Comparison of ENCODE assay signal across 9 mouse cellular contexts in genomic region chr13:110643198-110643896, GRCm38 (mm10).
DNase-seq lines count a peak whose midpoint lies in the region; ATAC-seq and TF ChIP-seq lines count a peak whose summit lies in the region.
"Had no signal": no experiment of that assay in that cellular context is flagged by ENCODE, and none has a peak within 500 bp of the region (broad histone marks: within the 10 kb centered on the region; RNA-seq: fewer than 3 reads in every experiment).

No protein-coding gene starts in this region.

- H3K4me3 ChIP-seq in gastrocnemius, adult 2 months = peak overlapping the region; percentile 63
- H3K4me3 ChIP-seq in embryonic facial prominence, embryonic 14.5 days (ENCODE audit: low read depth, low read length) = no peak overlapping the region
- no peak overlapping the region for H3K4me3 ChIP-seq in lung, embryonic 15.5 days
- H3K4me3 ChIP-seq: megakaryocyte, embryonic 14.5 days had no signal

- peak; percentile 34 for DNase-seq in gastrocnemius, adult 2 months
- no peak for DNase-seq in gastrocnemius, postnatal 36 days
- DNase-seq in Muller cell, postnatal 12 days (ENCODE audit: inconsistent ontology term) = peak; percentile 70
- DNase-seq in embryonic facial prominence, embryonic 14.5 days (ENCODE audit: low spot score) = peak; percentile 80
- peak; percentile 31 to 44 for DNase-seq in heart, postnatal 36 days
- DNase-seq in spleen, postnatal 10 days (ENCODE audit: low spot score in 2 of 2) = no peak
- no peak for DNase-seq in urinary bladder, adult 2 months (ENCODE audit: low spot score)

- no peaks in the 10 kb centered on the region for H3K36me3 ChIP-seq in embryonic facial prominence, embryonic 14.5 days (ENCODE audit: control insufficient read depth, insufficient read depth, low read length)
- H3K36me3 ChIP-seq in lung, embryonic 15.5 days = no peaks in the 10 kb centered on the region

- peak overlapping the region; percentile 77 for H3K27ac ChIP-seq in gastrocnemius, adult 2 months
- no peak overlapping the region for H3K27ac ChIP-seq in embryonic facial prominence, embryonic 14.5 days (replicated peaks; ENCODE audit: low read depth, low read length)
- peak overlapping the region; percentile 77 for H3K27ac ChIP-seq in lung, embryonic 15.5 days

- H3K9me3 ChIP-seq in embryonic facial prominence, embryonic 14.5 days (ENCODE audit: control insufficient read depth, low read length) = no peaks in the 10 kb centered on the region
- no peaks in the 10 kb centered on the region for H3K9me3 ChIP-seq in lung, embryonic 15.5 days
- H3K9me3 ChIP-seq: megakaryocyte, embryonic 14.5 days had no signal

- no peaks in the 10 kb centered on the region for H3K27me3 ChIP-seq in embryonic facial prominence, embryonic 14.5 days (replicated peaks; ENCODE audit: control insufficient read depth, insufficient read depth, low read length)
- H3K27me3 ChIP-seq in lung, embryonic 15.5 days = no peaks in the 10 kb centered on the region

- H3K4me2 ChIP-seq in embryonic facial prominence, embryonic 14.5 days (ENCODE audit: low read depth, low read length) = peak overlapping the region; percentile 29
- peak overlapping the region; percentile 39 for H3K4me2 ChIP-seq in lung, embryonic 15.5 days

- intact Hi-C loops in gastrocnemius, adult 2 months (cut with DNase I) = loop anchor here (10.0 kb wide), 1 partner anchor 321 kb away; no protein-coding TSS in a partner anchor
- intact Hi-C loops in gastrocnemius, postnatal 36 days (cut with DNase I) = no loop called here
- intact Hi-C loops in heart, postnatal 36 days (cut with DNase I) = no loop called here

- TF ChIP-seq CTCF in gastrocnemius, adult 2 months (IDR thresholded peaks at IDR 0.05) = no peak

- 52% methylated on average over 11 of the region's 11 CpGs for WGBS in embryonic facial prominence, embryonic 14.5 days
- 9% methylated on average over 11 of the region's 11 CpGs for WGBS in lung, embryonic 15.5 days

- H3K9ac ChIP-seq in embryonic facial prominence, embryonic 14.5 days (ENCODE audit: low read depth, low read length) = no peak overlapping the region
- no peak overlapping the region for H3K9ac ChIP-seq in lung, embryonic 15.5 days

- 0 out of 2 replicates have a peak, but pooled peaks have one; percentile 18 for ATAC-seq in embryonic facial prominence, embryonic 14.5 days (ENCODE audit: low read depth)
- peak; percentile 82 for ATAC-seq in lung, embryonic 15.5 days (ENCODE audit: borderline replicate concordance, extremely low read depth, low FRiP score, low TSS enrichment)

- no peaks in the 10 kb centered on the region for H3K4me1 ChIP-seq in embryonic facial prominence, embryonic 14.5 days (ENCODE audit: control insufficient read depth, insufficient read depth, low read length)
- peaks cover 18% of the 10 kb centered on the region for H3K4me1 ChIP-seq in lung, embryonic 15.5 days
- H3K4me1 ChIP-seq: megakaryocyte, embryonic 14.5 days had no signal

Comparison
In these comparisons a context has a peak if more than half of its experiments do, and no peak if none do; other contexts are left out.
1. DNase-seq: peak in gastrocnemius, adult 2 months (single experiment), Muller cell, postnatal 12 days (single experiment), embryonic facial prominence, embryonic 14.5 days (single experiment) and heart, postnatal 36 days (2 of 2); none in gastrocnemius, postnatal 36 days (0 of 2), spleen, postnatal 10 days (0 of 2) and urinary bladder, adult 2 months (single experiment).